Mouse (Mus musculus): ENCODE results near the gene Mier2.

- TF ChIP-seq CTCF (IDR thresholded peaks at IDR 0.05; ENCODE audit: low read depth, low read length) (no peak), POLR2A (IDR thresholded peaks at IDR 0.05; ENCODE audit: insufficient read depth, low read length) (no peak), EP300 (IDR thresholded peaks at IDR 0.05; ENCODE audit: insufficient read depth, low read depth, low read length) (no peak)
These were observed 2.5 kb downstream of the Mier2 start for GRCm38 (mm10) chr10:79552531-79552930.

All from ES-Bruce4 (cell line).